Mouse (Mus musculus): ENCODE data around the gene Galns.

The Galns gene

GRCm38 (mm10) chr8:122611295-122612133 lies at the start of gene Galns, which contains the start of gene Trappc2l:
Gene Galns (minus strand): TSS chr8:122611463.
Gene Trappc2l (plus strand): TSS chr8:122611640.
- DNase-seq (ENCODE audit: low spot score in 2 of 2), result peak; percentile 95 to 96

DNA sequence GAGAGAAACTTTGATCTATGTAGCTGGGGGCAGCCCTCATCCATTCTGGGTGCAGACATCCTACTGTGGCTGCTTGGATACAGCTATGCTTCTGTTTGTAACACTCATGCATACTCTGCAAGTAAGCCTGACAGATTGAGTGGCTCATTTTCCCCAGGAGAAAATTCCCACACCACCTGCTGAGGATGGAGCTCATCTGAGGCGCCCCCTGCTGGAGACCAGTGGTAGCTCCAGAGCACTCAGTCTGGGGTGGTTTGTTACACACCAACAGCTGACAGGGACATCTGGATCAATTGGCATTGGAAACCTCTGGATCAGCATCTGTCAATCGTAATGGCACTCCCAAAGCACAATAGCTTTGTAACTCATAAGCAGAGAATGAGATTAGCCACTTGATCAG lies 48.8 kb upstream of the Galns start:
- DNase-seq (ENCODE audit: low spot score in 2 of 2), result peak in 1 of 2 experiments; percentile 79

DNA sequence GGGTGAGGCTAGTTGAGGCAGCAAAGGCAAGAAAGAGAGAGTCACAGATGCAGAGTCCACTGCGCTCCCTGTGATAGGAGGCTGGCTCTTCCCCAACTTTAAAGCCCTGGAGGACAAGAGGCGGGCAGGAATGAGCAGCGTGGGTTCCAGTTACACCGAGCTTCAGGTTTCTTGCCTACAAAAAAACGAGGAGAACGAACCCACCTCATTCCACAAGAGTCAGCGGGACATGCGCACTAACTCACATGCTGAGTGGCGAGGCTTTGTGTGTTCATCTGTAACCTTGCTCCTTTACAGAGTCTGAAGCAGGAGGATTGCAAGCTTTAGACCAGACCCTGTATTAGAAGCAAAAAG lies 47.5 kb upstream of the Galns start:
- no peak for DNase-seq (ENCODE audit: low spot score in 2 of 2)

DNA sequence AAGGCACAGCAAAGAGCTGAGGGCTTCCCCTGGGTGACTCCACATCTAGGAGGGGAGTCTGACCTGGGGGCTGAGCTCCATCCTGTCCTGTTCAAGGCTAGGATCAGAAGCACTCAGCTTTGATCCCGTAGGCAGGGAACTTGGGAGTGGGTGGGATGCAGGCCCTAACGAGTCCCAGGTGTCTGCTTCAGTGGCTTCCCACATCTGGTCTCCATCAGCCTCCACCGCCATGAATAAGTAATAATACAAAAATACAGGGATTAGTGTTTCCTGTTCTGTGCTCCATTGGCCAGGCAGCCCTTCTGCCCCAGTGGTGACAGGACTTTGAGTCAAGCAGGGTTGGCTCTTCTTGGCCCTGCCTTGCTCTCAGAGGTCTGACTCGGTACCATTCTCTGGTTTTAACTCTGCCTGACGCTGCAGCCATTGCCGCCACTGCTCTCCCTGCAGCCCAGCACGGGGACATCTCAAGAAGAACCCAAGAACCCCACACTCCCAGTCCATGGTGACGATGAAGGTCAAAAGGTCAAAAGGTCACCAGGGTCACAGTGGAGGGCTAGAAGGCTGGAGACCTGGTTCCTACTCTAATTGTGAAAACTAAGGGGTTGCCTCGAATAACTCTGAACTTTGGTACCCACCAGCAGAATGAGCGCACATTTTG lies 47.0 kb upstream of the Galns start:
- DNase-seq (ENCODE audit: low spot score in 2 of 2), result no peak

- DNase-seq (ENCODE audit: low spot score in 2 of 2), result peak in 1 of 2 experiments; percentile 59
Measured at GRCm38 (mm10) chr8:122656056-122656999, 45.1 kb upstream of the Galns start.

DNA sequence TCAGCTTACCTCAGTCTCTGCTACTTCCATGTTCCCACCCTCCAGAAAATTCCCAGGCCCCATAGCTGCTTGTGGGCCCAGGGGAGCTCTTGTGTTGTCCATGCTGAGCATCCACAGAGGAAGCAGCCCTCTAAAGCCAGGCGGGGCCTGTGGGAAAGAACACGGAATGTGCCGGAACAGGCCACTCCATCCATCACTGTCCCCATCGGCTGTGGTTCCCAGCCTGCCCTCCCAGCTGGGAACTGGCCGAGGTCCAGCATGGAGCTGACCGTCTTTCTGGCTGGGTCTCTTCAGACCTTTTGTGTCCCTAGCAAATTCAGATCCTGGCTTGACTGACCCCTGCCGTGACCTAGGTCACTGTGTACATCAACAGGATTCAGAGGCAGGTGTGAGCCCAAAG lies 43.5 kb upstream of the Galns start:
- DNase-seq (ENCODE audit: low spot score in 2 of 2), result no peak

GRCm38 (mm10) chr8:122652643-122653042 lies 41.4 kb upstream of the Galns start:
- no peak for DNase-seq (ENCODE audit: low spot score in 2 of 2)

- no peak for DNase-seq (ENCODE audit: low spot score in 2 of 2)
Measured at GRCm38 (mm10) chr8:122651326-122651921, 40.2 kb upstream of the Galns start.

DNA sequence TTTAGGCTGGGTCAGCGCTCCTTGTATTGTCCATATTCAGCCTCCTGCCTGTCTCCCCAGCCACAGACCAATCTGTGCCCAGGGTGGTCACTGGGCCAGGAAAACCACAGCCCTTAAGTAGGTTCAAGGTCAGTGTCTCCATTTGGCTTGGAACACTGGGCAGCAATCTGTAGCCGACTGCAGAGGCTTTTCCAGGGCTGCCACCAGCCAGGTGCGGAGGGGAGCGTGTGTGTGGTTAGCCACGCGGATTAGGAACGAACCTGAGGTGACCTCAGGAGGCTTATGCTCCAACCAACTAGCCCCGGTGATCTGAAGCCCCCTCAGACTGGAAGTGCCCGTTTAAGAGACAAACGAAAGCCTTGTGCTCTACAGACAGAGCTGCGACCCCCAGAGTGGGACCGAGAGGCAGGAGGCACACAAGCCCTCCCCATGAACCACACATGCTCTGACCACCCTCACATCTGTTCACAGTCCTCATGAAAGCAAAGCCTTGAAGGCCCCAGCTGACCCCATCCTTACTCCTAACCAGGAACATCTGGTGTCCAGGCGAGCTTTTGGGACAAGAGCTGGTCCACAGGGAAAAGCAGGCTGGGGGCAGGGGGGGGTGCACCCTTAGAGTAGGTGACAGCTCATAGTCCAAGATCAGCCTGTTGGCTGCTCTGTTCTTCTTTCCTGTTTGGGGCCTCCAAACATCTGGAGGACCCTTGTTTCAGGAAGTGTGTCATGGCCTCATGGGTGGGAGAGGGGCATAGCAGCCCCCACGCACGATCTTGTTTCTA lies 37.1 kb upstream of the Galns start:
- DNase-seq (ENCODE audit: low spot score in 2 of 2), result no peak

DNA sequence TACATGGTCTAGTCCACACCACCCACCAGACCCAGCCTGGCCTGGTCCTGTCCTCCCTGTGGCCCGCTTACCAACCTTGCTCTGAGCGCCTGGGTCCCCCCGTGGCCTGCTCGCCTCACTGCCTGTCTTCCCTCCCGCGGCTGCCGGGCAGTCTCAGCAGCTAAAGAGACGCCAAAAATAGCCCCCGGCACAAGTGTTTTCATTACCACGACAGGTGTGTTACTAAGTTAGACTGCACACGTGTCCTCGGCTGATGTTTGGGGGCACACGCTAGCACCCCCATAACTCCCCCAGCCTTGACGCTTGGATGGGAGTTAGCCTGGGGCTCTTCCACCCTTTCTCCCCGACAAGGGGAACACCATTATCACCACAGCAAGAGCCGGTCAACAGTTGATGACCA lies 35.1 kb upstream of the Galns start:
- no peak for DNase-seq (ENCODE audit: low spot score in 2 of 2)

DNA sequence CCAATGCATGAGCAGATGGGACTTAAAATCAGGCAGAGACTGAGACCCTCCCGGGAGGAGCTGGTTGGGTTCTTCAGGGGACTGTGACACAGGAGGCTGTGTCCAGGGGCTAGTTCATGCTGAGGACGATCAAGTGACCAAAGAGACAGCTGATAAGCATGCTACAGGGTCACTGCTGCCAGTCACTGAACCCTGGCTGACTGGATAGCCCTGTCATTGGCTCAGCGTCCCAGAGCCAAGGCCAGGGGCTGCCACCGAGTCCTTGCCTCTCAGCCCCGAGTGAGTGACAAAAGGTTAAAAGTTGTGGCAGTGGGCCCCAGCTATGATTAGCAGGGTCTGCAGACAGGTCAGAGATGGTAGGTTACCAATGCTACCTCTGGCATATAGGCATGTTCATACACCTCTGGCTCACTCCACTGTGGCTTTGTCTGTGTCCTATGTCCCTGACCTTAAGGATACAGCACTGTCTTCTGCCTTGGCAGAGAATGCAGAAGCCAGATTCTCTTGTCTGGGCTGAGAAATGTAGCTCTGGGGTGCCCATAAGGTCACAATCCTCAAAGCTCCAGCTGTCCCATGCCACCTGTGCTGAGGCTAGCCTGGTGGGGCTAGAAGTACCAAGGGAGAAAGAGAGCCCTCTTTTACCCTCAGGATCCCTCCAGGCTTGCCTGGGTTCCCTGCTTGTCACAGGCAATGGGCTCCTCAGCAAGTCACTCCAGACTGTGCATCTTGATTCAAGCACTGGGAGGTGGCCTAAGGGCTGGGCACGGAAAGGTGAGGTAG lies 33.1 kb upstream of the Galns start:
- no peak for DNase-seq (ENCODE audit: low spot score in 2 of 2)

GRCm38 (mm10) chr8:122642071-122642470 lies 30.8 kb upstream of the Galns start:
- DNase-seq (ENCODE audit: low spot score in 2 of 2), result no peak

DNA sequence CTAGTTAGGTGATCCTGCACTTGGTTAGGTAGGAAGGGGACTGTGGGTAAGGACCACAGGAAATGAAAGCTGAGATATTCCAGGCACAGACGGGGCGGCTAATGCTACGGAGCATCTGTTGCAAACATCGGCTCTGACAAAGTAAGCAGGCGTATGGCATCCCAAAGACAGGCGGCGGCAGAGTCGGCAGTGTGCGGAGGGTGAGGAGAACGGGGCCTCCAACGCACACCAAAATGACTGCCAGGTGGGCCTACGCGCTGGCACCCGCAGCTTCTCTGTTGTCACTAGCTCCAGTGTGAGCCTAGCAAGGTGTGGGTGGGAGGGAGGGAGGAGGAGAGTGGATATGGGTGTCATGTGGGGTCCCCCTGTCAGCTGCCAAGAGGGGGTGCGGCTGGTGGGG lies 30.1 kb upstream of the Galns start:
- DNase-seq (ENCODE audit: low spot score in 2 of 2), result no peak

DNA sequence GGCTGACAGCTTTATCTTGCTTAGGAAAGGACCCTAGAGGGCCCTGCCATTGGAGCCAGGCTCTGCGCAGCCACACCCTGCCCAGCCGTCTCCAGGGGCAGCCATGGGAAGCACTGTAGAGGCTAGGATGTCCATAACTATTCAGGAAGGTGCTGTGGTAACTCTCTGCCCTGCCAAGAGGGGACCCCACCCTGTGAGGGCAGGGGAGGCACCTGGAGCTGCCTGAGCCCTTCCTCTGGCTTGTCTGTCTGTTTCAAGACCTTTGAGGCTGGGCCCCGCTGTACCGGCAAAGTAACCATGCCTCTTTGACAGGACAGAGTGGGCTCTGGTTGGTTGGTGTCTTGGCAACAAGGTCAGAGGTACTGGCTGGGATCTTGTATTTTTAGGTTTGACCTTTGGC lies 29.6 kb upstream of the Galns start:
- DNase-seq (ENCODE audit: low spot score in 2 of 2), result no peak

GRCm38 (mm10) chr8:122639521-122640248 lies 28.4 kb upstream of the Galns start:
- no peak for DNase-seq (ENCODE audit: low spot score in 2 of 2)

GRCm38 (mm10) chr8:122638601-122639000 lies 27.3 kb upstream of the Galns start:
- DNase-seq (ENCODE audit: low spot score in 2 of 2), result no peak

GRCm38 (mm10) chr8:122637230-122637629 lies 26.0 kb upstream of the Galns start:
- no peak for DNase-seq (ENCODE audit: low spot score in 2 of 2)

DNA sequence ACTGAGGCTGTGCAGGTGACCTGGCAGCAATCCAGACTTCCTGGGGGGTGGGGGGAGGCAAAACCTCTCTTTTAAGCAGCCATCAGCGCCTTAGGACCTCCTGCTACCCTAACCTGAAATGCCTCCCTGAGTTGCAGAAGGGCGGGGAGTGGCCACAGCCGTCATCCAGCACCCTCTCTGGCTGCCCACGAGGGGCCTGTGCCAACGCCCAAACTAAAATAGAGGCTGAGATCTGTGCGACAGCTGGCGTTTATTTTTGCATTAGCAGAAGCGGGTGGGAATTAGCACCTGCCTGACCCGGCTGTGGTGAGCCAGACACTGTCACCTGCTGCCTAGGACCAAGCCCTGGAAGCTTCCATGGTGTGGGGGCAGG lies 25.5 kb upstream of the Galns start:
- DNase-seq (ENCODE audit: low spot score in 2 of 2), result no peak
